Mouse (Mus musculus): Measurements from ENCODE around the gene Gm2001. TPM values are rescaled to one million over a fixed set of nuclear protein-coding genes. Genes with fewer than 3 reads are reported as not detected.
"Not testable (repeated sequence)": the region's sequence is repeated elsewhere in the genome, so short reads cannot be mapped to it uniquely, and the experiment has no call there.

The Gm2001 gene
- total and polyA plus RNA-seq, 2 experiments = not detected

DNA sequence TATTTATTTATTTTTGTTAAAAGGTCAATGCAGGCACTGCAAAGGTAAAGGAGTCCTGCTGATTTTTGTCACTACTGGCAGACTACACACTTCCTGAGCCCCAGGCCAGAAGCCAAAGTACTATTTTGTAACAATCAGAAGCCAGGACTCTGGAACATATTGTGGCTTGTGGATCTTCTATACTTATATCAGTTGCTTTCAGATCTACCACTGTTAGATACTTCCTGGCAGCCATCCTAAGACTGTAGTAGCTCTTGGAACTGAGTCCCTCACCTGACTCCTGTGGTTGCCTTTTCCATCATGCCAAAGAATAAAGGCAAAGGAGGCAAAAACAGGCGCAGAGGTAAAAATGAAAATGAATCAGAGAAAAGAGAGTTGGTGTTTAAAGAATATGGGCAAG is 46.9 kb downstream of the Gm2001 start, which contains the start of gene Gm21936:
Gm21936 (plus strand) TSS at position 301 of the 400 bp plus-strand sequence.
- H3K4me3 ChIP-seq (ENCODE audit: insufficient read depth, low read depth, low read length); H3K27ac ChIP-seq (replicated peaks; ENCODE audit: insufficient read depth, low read depth, low read length); H3K4me1 ChIP-seq (ENCODE audit: control insufficient read depth, insufficient read depth, low read length); H3K79me2 ChIP-seq (ENCODE audit: control insufficient read depth, insufficient read depth, low read length); H3K27me3 ChIP-seq (ENCODE audit: control insufficient read depth, insufficient read depth, low read length); H3K9ac ChIP-seq (ENCODE audit: low read depth, low read length); DNase-seq (ENCODE audit: extremely low read depth, low read depth, low spot score); H3K36me3 ChIP-seq (ENCODE audit: control insufficient read depth, insufficient read depth, low read length): not testable (repeated sequence)
- WGBS = 88% methylated on average over 1 of the region's 1 CpGs

Other genes with a start within 250 kb of the Gm2001 start
- not detected in 2 replicates for gene Oog1, start 239.7 kb downstream of the Gm2001 start, total RNA-seq (2014; rRNA removed)
- not detected in 2 replicates for gene Oog1, start 239.7 kb downstream of the Gm2001 start, polyA plus RNA-seq (2012; rRNA removed)
- gene Gm4027, start 223.5 kb downstream of the Gm2001 start, total RNA-seq (2014; rRNA removed) = not detected in 2 replicates
- gene Gm4027, start 223.5 kb downstream of the Gm2001 start, polyA plus RNA-seq (2012; rRNA removed) = not detected in 2 replicates
- gene Gm16381, start 197.7 kb downstream of the Gm2001 start, total RNA-seq (2014; rRNA removed) = not detected in 2 replicates
- not detected in 2 replicates for gene Gm16381, start 197.7 kb downstream of the Gm2001 start, polyA plus RNA-seq (2012; rRNA removed)
- gene Gm21319, start 66.6 kb downstream of the Gm2001 start, total RNA-seq (2014; rRNA removed) = not detected in 2 replicates
- gene Gm21319, start 66.6 kb downstream of the Gm2001 start, polyA plus RNA-seq (2012; rRNA removed) = not detected in 2 replicates
- not detected in 2 replicates for gene Gm21936, start 46.8 kb downstream of the Gm2001 start, total RNA-seq (2014; rRNA removed)
- gene Gm21936, start 46.8 kb downstream of the Gm2001 start, polyA plus RNA-seq (2012; rRNA removed) = not detected in 2 replicates
- gene BB287469, start 25.8 kb downstream of the Gm2001 start, total RNA-seq (2014; rRNA removed) = not detected in 2 replicates
- not detected in 2 replicates for gene BB287469, start 25.8 kb downstream of the Gm2001 start, polyA plus RNA-seq (2012; rRNA removed)
- not detected in 2 replicates for gene Gm2016, start 31.7 kb upstream of the Gm2001 start, total RNA-seq (2014; rRNA removed)
- not detected in 2 replicates for gene Gm2016, start 31.7 kb upstream of the Gm2001 start, polyA plus RNA-seq (2012; rRNA removed)
- gene Gm2022, start 53.0 kb upstream of the Gm2001 start, total RNA-seq (2014; rRNA removed) = not detected in 2 replicates
- not detected in 2 replicates for gene Gm2022, start 53.0 kb upstream of the Gm2001 start, polyA plus RNA-seq (2012; rRNA removed)
- gene Gm2035, start 77.5 kb upstream of the Gm2001 start, total RNA-seq (2014; rRNA removed) = not detected in 2 replicates
- gene Gm2035, start 77.5 kb upstream of the Gm2001 start, polyA plus RNA-seq (2012; rRNA removed) = not detected in 2 replicates
- not detected in 2 replicates for gene Gm2042, start 111.7 kb upstream of the Gm2001 start, total RNA-seq (2014; rRNA removed)
- gene Gm2042, start 111.7 kb upstream of the Gm2001 start, polyA plus RNA-seq (2012; rRNA removed) = not detected in 2 replicates
- not detected in 2 replicates for gene Gm2075, start 169.5 kb upstream of the Gm2001 start, total RNA-seq (2014; rRNA removed)
- not detected in 2 replicates for gene Gm2075, start 169.5 kb upstream of the Gm2001 start, polyA plus RNA-seq (2012; rRNA removed)
- not detected in 2 replicates for gene Gm6803, start 176.4 kb upstream of the Gm2001 start, total RNA-seq (2014; rRNA removed)
- not detected in 2 replicates for gene Gm6803, start 176.4 kb upstream of the Gm2001 start, polyA plus RNA-seq (2012; rRNA removed)
- not detected in 2 replicates for gene Gm2056, start 184.7 kb upstream of the Gm2001 start, total RNA-seq (2014; rRNA removed)
- gene Gm2056, start 184.7 kb upstream of the Gm2001 start, polyA plus RNA-seq (2012; rRNA removed) = not detected in 2 replicates
- not detected in 2 replicates for gene Gm16368, start 241.4 kb upstream of the Gm2001 start, total RNA-seq (2014; rRNA removed)
- gene Gm16368, start 241.4 kb upstream of the Gm2001 start, polyA plus RNA-seq (2012; rRNA removed) = not detected in 2 replicates

Data from liver, adult 2 months (tissue).